Mouse (Mus musculus): ENCODE data around the gene Oxct1. TPM values are rescaled to one million over a fixed set of nuclear protein-coding genes. Genes with fewer than 3 reads are reported as not detected.

The Oxct1 gene
- total and polyA plus RNA-seq, 2 experiments = 1.7 to 6.4 TPM

DNA sequence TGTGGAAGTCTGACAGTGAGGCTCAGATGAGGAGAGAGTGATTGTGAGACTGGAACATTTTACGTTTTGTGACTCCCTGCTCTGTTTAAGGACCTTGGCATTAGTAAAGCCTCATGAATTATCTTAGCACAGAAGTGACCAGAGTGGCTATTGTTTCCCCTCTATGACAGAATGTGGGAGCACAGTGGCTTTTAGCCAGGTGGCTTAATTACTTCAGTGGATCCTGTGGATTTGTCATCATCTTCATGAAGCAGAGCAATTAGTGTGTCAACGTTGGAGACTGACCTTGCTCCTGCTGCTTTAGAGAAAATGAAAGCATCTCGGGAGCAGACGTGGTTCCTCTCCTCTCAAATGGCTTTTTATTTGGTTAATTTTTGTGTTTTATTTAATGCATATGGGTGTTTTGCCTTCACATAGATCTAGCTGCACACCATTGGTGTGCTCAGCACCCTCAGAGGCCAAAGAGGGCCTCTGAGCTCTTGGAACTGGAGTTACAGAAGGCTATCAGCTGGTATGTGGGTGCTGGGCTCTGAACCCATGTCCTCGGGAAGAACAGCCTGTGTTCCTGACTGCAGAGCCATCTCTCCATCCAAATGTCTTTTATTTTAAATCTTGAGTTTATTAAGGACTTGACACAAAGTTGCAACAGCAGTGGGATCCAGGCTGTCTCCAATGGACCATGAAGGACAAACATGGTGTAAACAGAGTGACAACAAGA is 41.2 kb downstream of the Oxct1 start:
- no peak for TF ChIP-seq POLR2A (IDR thresholded peaks at IDR 0.05; ENCODE audit: extremely low read depth, insufficient read depth, low read length)
- TF ChIP-seq CTCF (IDR thresholded peaks at IDR 0.05; ENCODE audit: low read depth, low read length) = no peak
- H3K9ac ChIP-seq (ENCODE audit: low read depth, low read length) = no peak overlapping the region

DNA sequence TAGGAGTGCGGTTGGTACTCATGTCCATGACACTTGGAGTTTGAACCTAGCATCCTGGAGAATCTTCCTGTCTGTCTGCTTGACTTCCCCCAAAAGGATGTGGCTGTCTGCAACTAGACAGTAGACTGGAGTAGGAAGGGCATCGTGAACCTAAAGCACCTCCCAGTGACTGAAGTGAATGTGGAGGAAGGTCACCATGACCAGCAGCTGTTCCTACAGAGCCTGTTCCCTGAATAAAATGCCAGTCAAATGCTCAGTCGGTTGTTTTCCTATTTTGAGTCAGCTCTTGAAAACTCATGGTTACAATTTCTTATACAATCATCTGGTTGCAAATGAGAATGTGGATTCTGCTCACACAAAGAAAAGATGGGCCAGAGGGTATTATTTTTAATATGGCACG is 51.8 kb downstream of the Oxct1 start:
- no peak overlapping the region for H3K4me3 ChIP-seq (ENCODE audit: insufficient read depth, low read depth, low read length)
- H3K9ac ChIP-seq (ENCODE audit: low read depth, low read length) = no peak overlapping the region
- no peaks in the 10 kb centered on the region for H3K27me3 ChIP-seq (ENCODE audit: control insufficient read depth, insufficient read depth, low read length)
- H3K4me1 ChIP-seq (ENCODE audit: control insufficient read depth, insufficient read depth, low read length) = no peaks in the 10 kb centered on the region
- H3K36me3 ChIP-seq (ENCODE audit: control insufficient read depth, insufficient read depth, low read length) = no peaks in the 10 kb centered on the region
- H3K79me2 ChIP-seq (ENCODE audit: control insufficient read depth, insufficient read depth, low read length) = no peaks in the 10 kb centered on the region
- DNase-seq (ENCODE audit: extremely low read depth, low read depth, low spot score) = no peak
- 79% methylated on average over 4 of the region's 4 CpGs for WGBS
- no peak overlapping the region for H3K27ac ChIP-seq (replicated peaks; ENCODE audit: insufficient read depth, low read depth, low read length)
- no peak for TF ChIP-seq POLR2A (IDR thresholded peaks at IDR 0.05; ENCODE audit: extremely low read depth, insufficient read depth, low read length)
- TF ChIP-seq CTCF (IDR thresholded peaks at IDR 0.05; ENCODE audit: low read depth, low read length) = no peak

More for the DNA sequence above, 41.2 kb downstream of the Oxct1 start:
- no peak overlapping the region for H3K27ac ChIP-seq (replicated peaks; ENCODE audit: insufficient read depth, low read depth, low read length)
- H3K4me3 ChIP-seq (ENCODE audit: insufficient read depth, low read depth, low read length) = no peak overlapping the region
- H3K79me2 ChIP-seq (ENCODE audit: control insufficient read depth, insufficient read depth, low read length) = no peaks in the 10 kb centered on the region
- no peak for DNase-seq (ENCODE audit: extremely low read depth, low read depth, low spot score)
- no peaks in the 10 kb centered on the region for H3K36me3 ChIP-seq (ENCODE audit: control insufficient read depth, insufficient read depth, low read length)
- 82% methylated on average over 5 of the region's 5 CpGs for WGBS
- no peaks in the 10 kb centered on the region for H3K4me1 ChIP-seq (ENCODE audit: control insufficient read depth, insufficient read depth, low read length)
- H3K27me3 ChIP-seq (ENCODE audit: control insufficient read depth, insufficient read depth, low read length) = 0 out of 2 replicates have a peak, but pooled peaks cover 3% of the 10 kb centered on the region

DNA sequence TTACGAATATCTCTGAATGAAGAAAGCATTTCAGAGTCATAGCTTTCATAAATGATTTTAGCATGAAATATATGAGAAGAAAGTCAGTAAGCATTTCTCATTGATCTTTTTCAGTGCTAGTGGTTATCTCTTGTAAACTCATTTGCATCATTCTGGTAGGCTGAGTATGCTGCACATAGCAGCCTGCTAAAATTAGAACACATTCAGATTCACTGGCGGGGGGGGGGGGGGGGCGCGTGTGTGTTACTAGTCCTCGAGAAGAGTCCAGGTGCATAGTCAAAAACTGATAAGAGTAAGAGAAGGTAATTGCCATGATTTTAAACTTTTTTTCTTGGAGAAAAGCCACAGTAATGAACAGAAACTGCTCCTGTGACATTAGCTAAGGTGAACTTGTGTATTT is 52.6 kb downstream of the Oxct1 start:
- H3K4me3 ChIP-seq (ENCODE audit: insufficient read depth, low read depth, low read length) = no peak overlapping the region
- H3K79me2 ChIP-seq (ENCODE audit: control insufficient read depth, insufficient read depth, low read length) = no peaks in the 10 kb centered on the region
- no peak for TF ChIP-seq POLR2A (IDR thresholded peaks at IDR 0.05; ENCODE audit: extremely low read depth, insufficient read depth, low read length)
- TF ChIP-seq CTCF (IDR thresholded peaks at IDR 0.05; ENCODE audit: low read depth, low read length) = no peak
- H3K27ac ChIP-seq (replicated peaks; ENCODE audit: insufficient read depth, low read depth, low read length) = no peak overlapping the region
- H3K9ac ChIP-seq (ENCODE audit: low read depth, low read length) = no peak overlapping the region
- H3K27me3 ChIP-seq (ENCODE audit: control insufficient read depth, insufficient read depth, low read length) = no peaks in the 10 kb centered on the region
- no peak for DNase-seq (ENCODE audit: extremely low read depth, low read depth, low spot score)
- H3K4me1 ChIP-seq (ENCODE audit: control insufficient read depth, insufficient read depth, low read length) = no peaks in the 10 kb centered on the region
- no peaks in the 10 kb centered on the region for H3K36me3 ChIP-seq (ENCODE audit: control insufficient read depth, insufficient read depth, low read length)
- WGBS = 88% methylated on average over 5 of the region's 5 CpGs

DNA sequence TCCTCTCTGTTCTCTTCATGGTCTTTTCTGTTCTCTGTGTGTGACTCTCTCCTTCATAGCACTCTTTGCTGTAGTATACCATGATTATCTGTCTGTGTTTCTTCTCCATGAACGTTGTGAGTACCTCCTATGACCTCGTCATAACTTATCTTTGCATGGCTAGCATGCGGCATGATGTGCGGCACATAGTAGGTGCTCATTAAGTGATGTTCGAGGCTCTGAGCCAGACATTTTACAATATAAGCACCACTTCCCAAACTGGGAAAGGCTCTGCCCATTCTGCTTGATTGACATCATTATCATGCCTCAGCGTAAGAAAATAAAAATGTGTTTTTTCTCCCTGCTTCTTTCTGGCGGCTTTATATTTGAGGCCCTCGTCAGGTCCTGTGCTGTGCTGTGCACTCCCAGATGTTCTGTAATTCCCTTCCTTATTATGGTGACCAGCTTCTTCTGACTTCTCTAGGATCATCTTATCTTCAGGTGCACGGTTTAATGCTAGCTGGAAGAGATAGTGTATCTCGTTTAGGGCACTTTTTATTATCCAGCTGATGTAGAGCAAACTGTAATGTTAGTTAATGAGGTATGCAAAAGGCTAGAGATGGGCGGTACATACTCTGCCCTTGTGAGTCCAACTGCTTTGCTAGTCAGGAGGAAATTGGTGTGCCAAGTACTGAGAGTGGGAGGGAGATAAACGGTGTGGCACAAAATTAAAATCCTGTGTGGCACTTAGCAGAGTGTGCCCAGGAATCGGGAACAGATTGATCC is 53.4 kb downstream of the Oxct1 start:
- Histone ChIP-seq H3K79me2 (ENCODE audit: control insufficient read depth, insufficient read depth, low read length) (no peaks in the 10 kb centered on the region), H3K27me3 (ENCODE audit: control insufficient read depth, insufficient read depth, low read length) (no peaks in the 10 kb centered on the region), H3K9ac (ENCODE audit: low read depth, low read length) (no peak overlapping the region), H3K4me3 (ENCODE audit: insufficient read depth, low read depth, low read length) (no peak overlapping the region), H3K4me1 (ENCODE audit: control insufficient read depth, insufficient read depth, low read length) (no peaks in the 10 kb centered on the region), H3K27ac (replicated peaks; ENCODE audit: insufficient read depth, low read depth, low read length) (no peak overlapping the region), H3K36me3 (ENCODE audit: control insufficient read depth, insufficient read depth, low read length) (no peaks in the 10 kb centered on the region)
- TF ChIP-seq CTCF (IDR thresholded peaks at IDR 0.05; ENCODE audit: low read depth, low read length) (no peak), POLR2A (IDR thresholded peaks at IDR 0.05; ENCODE audit: extremely low read depth, insufficient read depth, low read length) (no peak)
- WGBS = 87% methylated on average over 13 of the region's 13 CpGs
- no peak for DNase-seq (ENCODE audit: extremely low read depth, low read depth, low spot score)

DNA sequence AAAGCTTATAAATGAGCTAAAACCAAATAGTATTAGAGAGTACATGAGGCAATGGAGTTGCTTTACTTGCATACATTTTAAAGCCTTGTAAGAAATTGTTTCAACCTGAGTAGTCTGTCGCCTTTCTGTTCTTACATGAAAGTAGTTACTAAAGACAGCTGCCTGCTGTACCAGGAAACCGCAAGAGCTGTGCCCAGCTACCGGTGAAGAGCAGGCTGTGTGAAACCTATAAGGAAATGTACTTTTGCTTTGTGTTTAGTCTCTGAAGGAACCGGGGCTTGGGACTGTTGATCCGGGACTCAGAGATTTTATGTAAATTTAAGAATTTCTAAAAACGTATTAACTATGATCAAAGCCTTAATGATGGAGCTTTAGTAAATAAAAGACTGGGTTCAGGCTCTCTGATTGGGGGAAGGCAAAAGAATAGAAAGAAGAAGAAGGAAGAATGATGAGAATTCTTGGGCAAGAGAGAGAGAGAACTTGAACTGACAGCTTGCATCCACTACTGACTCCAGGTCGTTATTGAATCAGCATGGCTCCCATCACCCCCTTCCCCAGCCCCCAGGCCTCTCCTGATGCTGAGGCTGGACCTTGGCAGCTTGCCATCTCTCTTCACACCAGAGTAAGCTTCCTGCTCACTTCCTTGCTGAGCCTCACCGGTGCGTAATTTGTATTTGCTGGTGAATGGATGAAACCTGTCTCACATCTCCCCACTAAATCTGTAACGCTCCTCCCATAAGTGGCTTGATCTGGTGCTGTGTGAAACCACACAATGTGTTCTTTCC is 59.6 kb downstream of the Oxct1 start:
- no peak overlapping the region for H3K27ac ChIP-seq (replicated peaks; ENCODE audit: insufficient read depth, low read depth, low read length)

More for the DNA sequence above, 59.6 kb downstream of the Oxct1 start:
- no peaks in the 10 kb centered on the region for H3K79me2 ChIP-seq (ENCODE audit: control insufficient read depth, insufficient read depth, low read length)
- no peaks in the 10 kb centered on the region for H3K4me1 ChIP-seq (ENCODE audit: control insufficient read depth, insufficient read depth, low read length)
- TF ChIP-seq POLR2A (IDR thresholded peaks at IDR 0.05; ENCODE audit: extremely low read depth, insufficient read depth, low read length) = no peak
- no peak for TF ChIP-seq CTCF (IDR thresholded peaks at IDR 0.05; ENCODE audit: low read depth, low read length)
- no peak overlapping the region for H3K4me3 ChIP-seq (ENCODE audit: insufficient read depth, low read depth, low read length)
- no peak overlapping the region for H3K9ac ChIP-seq (ENCODE audit: low read depth, low read length)
- 90% methylated on average over 10 of the region's 10 CpGs for WGBS
- no peaks in the 10 kb centered on the region for H3K36me3 ChIP-seq (ENCODE audit: control insufficient read depth, insufficient read depth, low read length)
- DNase-seq (ENCODE audit: extremely low read depth, low read depth, low spot score) = peak; percentile 2
- no peaks in the 10 kb centered on the region for H3K27me3 ChIP-seq (ENCODE audit: control insufficient read depth, insufficient read depth, low read length)

All from liver, adult 2 months (tissue).